Mouse (Mus musculus): Measurements from ENCODE around the gene Hist2h3c1.
"Not testable (repeated sequence)": the region's sequence is repeated elsewhere in the genome, so short reads cannot be mapped to it uniquely, and the experiment has no call there.

The Hist2h3c1 gene

DNA sequence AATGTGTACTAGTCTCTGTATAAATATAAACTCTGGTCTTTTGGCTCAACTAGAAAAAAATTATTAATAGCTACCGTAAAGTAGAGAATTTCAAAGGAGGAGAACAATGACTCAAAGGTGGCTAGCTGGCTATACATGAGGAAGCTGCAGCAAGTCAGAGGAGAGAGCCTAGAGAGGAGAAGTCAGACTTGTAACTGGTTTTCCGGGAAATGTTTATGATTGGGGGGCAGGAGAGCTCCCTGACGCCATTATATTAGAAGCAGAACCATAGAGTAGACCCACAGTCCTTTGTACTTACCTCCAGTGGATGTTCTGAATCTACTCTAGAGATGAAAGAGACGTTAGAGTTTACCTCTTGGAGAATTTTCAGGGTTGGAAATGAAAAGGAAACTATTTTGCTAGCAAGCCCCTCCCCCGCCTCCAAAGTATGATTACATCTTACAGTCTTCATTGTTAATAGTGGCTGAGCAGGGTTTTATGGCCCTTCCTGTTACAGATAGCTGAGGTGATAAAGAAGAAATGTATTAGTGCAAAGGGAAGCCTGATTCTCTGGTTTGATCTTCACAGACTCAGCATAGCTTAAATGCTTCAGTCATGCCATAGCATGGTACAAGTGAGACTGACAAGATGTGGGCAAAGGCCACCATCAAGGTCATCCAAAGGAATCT, 9.6 kb downstream of the Hist2h3c1 start:
- in situ Hi-C loops (cut with MseI, MboI): no loop called here

DNA sequence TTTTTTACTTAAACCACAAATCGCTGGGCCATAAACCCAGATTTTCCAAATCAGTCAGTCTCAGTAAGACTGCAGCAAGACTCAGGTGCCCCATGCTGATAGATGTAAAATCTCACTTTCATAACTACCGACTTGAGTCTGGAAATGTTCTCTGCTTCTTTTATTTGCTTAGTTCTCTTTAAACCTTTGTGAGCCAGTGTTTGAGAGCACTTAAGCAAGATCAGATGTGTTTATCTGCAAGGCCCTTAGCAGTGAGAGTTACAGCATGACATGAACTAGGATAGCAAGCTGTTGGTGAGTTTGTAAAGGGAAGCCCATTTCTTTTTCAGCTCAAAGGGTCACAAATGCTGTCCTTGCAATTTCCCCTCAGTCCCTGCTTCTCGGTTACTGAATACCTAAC, 10.7 kb downstream of the Hist2h3c1 start:
- in situ Hi-C loops (cut with MseI, MboI): no loop called here

DNA sequence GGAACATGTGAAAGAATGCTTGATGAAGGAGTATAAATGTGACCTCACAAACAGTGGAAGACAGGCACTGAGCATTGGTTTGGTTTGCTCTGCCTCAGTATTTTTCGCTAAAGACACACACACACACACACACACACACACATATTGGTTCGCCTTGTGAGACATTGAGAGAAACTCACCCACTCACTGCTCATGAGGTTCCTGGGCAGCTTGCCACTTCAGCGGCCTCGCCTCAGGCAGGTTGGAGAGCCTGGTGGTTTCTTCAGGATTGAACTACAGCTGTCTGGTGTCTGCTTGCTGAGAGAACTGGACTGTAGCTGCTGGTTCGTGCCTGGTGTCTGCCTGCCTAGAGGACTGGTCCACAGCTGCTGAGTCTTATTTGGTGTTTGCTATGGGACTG, 13.7 kb downstream of the Hist2h3c1 start:
- in situ Hi-C loops (cut with MseI, MboI): no loop called here

DNA sequence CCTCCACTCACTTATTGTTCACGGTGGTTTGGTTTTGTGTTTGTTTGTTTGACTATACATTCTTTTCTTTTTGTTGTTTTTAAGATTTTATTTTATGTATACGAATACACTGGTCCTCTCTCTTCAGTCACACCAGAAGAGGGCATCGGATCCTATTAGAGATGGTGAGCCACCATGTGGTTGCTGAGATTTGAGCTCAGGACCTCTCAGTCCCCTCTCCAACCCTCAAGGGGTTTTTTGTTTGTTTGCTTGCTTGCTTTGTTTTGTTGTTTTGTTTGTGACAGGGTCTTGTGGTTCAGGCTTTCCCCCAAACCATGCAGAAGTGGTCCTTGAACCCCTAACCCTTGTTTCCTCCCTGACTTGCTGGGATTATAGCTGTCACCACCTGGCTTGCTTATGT, 15.1 kb downstream of the Hist2h3c1 start:
- in situ Hi-C loops (cut with MseI, MboI): no loop called here

DNA sequence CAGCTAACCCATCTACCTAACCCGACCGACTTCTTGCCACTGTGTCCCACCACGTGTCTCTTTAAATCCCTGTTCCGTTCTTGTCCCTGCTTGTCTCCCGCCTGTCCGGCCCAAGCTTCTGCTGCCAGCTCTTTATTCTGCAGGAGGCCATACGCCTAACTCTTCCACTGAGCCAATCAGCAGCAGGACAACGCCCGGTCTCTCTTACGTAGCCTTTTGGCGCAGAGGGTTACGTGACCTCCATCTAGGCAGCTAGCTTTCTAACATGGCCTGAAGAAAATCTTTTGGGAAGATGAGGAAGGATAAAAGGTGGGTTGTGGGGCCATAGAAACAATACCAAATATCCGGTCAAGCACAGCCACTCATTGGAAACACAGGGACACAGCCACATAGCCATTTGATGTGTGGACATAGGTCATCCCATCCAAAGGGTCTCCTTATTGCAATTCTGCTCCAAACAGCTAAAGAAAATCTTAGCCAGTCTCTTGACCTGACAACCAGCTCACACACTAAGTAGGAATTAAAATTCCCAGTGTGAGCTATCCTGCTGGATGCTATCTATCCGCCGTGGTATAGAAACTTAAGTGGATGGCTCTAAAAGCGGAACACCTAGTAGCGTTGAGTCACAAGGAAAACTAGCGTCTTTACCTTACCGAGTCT, 15.9 kb downstream of the Hist2h3c1 start:
- in situ Hi-C loops (cut with MseI, MboI): no loop called here

DNA sequence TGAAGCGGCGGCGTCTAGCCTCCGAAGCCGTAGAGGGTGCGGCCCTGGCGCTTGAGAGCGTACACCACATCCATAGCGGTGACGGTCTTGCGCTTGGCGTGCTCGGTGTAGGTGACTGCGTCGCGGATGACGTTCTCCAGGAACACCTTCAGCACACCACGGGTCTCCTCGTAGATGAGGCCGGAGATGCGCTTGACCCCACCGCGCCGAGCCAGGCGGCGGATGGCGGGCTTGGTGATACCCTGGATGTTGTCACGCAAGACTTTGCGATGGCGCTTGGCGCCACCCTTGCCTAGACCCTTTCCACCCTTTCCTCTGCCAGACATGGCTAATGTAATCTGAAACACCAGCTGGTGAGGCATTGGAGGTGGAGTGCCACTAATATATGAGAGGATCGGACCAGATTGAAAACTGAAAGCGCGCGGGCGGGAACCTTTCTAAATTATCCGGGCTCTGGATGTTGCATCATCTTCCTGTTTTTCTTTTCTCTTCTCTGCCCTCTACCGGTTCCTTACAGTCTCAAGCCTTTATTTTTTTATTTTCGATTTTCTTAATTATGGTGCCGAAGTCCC, 16.6 kb downstream of the Hist2h3c1 start, which contains the start of gene Hist2h4:
Gene Hist2h4 (minus strand): TSS at position 333 of the 572 bp plus-strand sequence.
- in situ Hi-C loops (cut with MseI, MboI): no loop called here

DNA sequence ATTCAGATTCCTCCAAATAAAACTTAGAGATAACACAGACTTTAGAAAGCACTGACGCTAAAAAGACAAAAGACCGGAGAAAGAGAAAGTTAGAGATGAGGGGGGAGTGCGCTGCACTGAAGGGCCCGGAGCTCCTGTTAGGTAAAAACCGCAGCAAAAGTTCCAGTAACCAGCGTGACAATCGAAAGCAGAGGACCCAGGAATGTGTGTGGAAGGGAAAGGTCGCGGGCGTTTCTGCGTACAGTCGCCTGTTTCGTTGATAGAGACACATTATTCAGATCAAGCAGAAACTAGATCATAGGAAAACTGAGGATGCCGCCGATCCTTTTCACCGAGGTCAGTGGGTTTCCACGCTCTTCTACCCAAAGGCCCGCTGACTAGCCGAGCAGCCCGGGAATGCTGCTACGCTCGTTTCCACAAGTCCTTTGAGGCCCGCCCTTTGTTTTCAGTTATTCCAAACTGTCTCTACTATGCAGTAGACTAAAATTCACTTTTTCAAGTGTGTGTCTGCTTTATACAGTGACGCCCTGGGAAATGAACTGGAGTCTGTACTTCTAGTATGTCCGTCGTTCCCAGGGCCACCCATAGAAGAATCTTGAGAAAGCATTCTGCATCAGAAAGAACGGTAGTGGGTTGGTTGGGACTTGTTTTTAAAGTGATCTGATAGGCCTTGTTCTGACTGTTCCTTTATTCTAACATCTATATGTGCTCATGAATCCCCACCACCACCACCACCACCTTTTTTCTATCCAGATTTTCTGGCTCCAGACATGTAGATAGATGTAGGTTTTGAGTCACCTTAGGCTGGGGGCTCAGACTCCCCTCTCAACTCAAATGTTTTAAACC, 17.3 kb downstream of the Hist2h3c1 start:
- in situ Hi-C loops (cut with MseI, MboI): no loop called here

DNA sequence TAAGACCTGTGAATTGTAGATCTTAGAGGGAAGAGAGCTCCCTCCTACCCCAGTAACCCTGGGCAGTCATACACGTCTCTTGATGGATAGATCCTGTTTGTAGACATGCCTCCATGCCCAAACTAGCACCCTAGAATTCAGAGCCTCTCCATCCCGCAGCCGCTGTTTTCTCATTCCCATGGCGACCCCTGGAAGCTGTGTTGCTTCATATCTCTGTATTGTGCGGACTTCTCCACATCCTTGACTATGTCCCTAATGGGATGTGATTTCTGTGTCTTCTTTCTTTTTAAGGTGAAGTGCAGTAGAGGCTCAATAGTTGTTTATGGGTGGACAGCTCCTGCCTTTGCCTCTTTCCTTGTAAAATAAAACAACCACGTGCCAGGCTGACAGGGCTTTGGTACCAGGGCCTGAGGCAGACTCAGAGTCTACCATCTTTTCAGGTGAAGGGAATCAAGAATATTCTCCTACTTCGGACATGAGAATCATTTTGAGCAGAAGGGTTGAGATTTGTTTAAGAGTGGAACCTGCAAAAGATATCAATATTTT, 18.0 kb downstream of the Hist2h3c1 start:
- in situ Hi-C loops (cut with MseI, MboI): no loop called here

DNA sequence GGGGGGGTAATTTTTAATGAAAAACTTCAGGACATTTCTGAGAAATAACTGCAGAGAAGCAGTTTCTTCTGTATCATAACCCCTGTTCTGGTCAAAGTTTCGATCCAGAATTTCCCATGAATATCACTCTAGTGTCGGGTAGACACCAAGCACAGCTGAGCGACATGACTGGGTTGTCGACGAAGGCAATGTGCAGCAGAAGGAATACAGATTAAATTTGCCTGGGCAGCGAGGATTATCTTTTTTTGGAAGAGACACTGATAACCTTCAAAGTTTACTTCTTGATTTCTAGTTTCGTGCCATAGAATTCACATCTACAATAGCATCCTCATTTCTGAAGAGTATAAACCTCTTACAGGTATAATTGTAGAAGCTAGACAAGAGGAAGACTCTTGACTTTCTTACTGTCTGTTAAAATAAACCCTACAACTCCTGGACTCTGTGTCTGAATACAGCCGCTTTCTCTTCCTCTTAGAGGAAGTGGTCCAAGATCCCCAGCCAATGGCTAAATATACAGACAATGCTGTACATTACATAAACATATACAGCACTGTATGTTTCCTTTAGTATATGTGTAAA, 19.7 kb downstream of the Hist2h3c1 start:
- in situ Hi-C loops (cut with MseI, MboI): no loop called here

DNA sequence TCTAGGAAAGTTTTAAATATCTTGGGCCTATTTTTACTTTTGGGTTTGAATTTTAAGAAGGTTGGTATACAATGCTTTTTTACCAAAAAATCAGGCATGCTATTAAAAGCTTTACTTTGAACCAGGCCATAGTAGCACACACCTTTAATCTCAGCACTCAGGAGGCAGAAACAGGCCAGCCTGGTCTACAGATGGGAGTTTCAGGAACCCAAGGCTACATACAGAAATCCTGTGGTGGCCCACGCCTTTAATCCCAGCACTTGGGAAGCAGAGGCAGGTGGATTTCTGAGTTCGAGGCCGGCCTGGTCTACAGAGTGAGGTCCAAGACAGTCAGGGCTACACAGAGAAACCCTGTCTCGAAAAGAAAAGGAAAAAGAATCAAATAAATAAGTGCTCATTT, 21.1 kb downstream of the Hist2h3c1 start:
- in situ Hi-C loops (cut with MseI, MboI): no loop called here

DNA sequence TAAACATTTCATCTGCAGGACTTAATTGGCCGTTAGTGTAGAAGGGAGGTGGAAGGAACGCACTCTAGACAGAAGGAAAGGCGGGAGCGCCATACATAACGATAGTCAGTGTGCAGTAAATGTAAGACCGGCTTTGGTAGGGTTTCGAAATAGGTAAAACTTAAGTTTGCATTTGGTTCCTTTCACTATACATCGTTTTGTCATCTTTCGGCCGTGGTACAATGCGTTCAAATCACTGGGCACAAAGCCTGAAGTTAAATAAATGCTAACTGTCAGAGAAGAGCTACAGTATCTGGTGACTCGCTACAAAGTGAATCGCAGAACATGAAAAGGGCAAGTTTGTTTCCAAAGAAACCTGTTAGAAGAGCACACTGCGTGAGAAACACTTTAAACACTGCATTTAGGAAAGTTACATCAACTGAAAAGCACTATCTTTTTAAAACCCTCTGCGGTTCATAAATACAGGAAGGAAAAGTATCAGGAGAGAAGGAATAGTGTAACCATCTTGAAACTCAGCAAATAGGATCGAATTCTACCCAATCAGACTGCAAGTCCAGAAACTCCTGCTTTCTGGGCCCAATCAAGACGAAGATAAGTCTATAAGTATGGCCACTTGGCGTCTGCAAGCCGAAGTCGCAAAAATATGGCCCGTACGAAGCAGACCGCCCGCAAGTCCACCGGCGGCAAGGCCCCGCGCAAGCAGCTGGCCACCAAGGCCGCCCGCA, 21.7 kb downstream of the Hist2h3c1 start, which contains the start of gene Hist2h3b:
Gene Hist2h3b (plus strand): TSS at position 604 of the 725 bp plus-strand sequence.
- in situ Hi-C loops (cut with MseI, MboI): no loop called here

DNA sequence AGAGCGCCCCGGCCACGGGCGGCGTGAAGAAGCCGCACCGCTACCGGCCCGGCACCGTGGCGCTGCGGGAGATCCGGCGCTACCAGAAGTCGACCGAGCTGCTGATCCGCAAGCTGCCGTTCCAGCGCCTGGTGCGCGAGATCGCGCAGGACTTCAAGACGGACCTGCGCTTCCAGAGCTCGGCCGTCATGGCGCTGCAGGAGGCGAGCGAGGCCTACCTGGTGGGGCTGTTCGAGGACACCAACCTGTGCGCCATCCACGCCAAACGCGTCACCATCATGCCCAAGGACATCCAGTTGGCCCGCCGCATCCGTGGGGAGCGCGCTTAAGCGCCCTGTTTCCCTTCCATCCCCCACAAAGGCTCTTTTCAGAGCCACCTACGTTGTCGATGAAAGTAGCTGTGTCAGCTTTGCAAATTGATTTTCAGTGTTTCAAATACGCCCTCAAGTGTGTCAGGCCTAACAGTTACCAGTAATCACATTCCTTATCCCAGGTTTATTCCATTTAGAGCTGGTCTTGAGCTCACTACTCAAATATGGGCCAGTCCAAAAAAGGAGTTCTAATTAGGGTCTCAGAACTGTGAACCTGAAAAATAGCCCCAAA, 22.4 kb downstream of the Hist2h3c1 start:
- in situ Hi-C loops (cut with MseI, MboI): not testable (repeated sequence)

DNA sequence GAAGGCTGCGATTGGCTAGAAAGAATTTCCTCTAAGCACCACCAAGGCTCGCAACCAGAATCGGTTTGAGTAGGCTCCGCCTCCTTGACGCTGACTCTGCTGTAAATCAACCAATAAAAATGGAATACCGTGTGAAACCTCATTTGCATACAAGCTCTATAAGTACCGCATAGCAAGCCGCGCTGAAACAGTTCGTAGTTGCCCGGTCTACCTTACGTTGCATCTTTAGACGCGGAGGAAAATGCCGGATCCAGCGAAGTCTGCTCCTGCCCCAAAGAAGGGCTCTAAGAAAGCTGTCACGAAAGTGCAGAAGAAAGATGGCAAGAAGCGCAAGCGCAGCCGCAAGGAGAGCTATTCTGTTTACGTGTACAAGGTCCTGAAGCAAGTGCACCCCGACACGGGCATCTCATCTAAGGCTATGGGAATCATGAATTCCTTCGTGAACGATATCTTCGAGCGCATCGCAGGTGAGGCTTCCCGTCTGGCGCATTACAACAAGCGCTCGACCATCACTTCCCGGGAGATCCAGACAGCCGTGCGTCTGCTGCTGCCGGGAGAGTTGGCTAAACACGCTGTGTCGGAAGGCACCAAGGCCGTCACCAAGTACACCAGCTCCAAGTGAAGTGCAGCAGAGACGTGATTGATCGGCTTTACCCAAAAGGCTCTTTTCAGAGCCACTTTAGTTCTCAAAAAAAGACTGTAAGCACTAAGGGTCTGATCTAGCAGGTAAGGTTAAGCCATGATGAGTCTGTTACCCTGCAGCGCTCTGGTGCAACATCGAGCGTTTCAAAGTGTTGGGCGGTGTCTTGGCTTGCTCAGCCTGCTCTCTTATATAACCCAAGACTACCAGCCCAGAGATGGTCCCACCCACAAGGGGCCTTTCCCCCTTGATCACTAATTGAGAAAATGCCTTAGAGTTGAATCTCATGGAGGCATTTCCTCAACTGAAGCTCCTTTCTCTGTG, 23.3 kb downstream of the Hist2h3c1 start, which contains the start of gene Hist2h2bb:
Gene Hist2h2bb (plus strand): TSS at position 242 of the 964 bp plus-strand sequence.
- in situ Hi-C loops (cut with MseI, MboI): no loop called here

DNA sequence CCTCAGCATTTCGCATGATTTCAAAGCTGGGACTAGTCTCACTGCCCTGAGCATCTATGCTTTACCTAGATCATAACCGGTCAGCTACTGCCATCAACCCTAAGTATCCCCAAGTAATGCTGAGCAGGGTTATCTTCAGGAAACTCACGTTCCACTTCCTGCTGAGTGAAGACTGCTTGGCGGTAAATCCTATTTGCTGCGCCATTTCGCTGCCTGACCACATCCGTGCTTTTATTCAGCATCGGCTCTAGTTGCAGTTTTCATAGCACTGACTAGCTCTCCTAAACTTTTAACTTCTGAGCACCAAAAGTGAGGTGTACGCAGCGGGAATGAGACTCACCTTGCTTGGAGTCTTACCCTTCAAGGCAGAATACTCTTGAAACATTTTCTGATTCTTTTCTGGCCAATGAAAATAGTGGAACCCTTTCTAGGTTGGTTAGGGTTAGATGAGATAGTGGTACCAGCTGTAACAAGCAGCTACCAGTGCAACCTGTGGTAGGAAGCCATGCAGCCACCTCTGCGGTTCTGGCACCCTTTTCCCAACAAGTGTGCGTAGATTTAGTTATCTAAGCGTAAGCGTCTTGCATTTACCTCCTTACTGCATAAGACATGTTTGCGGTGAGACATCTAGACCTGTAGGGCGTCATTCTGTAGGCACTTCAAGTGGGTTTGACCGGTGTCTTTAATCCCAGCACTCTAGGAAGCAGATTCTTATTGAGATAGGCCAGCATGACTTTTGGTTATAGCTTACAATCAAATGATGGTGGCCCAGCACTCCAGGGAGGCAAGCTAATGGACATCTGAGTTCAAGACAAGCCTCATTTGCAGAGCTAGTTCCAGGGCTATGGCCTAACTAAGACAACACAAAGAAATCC, 27.3 kb downstream of the Hist2h3c1 start:
- in situ Hi-C loops (cut with MseI, MboI): no loop called here

DNA sequence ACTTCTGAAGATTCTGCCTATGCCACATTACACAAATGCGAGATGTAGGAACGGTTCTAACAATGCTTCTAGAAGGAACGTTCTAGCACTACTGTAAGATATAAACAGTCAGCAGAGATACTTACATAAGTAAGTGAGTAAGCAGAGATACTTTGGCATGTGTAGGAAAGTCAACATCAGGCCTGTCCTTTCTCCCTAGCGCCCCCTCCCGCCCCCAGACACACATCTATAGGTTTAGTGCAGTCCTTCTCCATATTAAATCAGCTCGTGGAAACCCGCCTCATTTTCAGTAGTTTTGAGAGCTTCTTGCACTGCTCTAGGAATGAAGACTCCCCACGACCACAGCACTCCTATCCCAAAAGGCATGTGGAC, 30.9 kb downstream of the Hist2h3c1 start:
- in situ Hi-C loops (cut with MseI, MboI): no loop called here

DNA sequence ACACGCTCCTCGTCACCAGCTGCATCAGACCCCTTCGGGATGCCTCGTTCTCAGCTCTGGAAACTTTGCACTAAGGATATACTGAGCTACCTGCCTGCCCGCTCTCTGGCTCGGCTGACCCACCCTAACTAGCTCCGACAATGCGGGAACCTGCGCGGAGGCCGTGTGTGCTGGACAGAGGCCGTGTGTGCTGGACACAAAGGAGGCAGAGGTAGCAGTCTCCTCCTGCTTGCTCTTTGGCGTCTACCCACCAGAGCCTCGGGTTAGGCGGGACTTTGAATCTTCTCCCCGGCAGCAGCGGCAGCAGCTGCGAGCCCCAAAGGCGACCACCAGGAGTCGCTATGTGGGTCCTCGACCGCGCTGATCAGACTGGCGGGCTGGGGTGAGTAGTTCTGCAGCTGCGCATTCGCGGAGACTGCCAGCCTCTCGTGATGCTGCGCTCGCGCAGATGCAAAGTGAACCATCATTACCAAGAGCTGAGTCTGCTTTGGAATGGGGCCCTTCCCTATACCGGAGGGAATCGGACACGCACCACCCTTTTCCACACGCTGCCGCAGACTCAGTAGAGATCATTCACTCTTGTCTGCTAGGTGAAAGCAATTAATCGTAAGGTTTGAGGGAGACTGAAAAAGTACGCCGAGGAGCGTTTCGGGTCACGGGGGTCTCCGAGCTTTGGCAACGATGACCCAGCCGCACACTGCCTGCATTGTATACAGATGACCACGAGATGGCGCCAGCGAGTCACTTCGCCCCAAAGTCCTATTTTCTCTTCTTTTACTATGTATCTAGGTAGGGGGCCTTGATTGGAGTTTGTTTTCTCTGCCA, 31.5 kb downstream of the Hist2h3c1 start:
- in situ Hi-C loops (cut with MseI, MboI): no loop called here

DNA sequence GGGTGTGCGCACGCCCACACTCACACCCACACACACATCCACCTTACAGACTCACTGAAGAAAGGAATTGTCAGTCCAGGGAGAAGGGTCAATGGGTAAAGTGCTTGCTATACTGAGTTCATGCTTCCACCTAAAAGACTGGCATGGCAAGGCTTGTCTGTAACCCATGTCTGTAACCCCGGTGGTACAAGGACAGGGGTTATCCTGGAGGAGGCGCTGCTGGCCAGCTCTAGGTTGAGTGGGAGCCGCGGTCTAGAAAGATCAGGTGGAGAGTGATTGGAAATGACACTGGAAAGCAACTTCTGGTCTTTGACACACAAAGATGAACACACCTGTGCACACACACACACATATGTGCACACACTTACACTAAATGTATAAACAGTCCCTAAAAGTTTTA, 34.2 kb downstream of the Hist2h3c1 start:
- in situ Hi-C loops (cut with MseI, MboI): loop anchor here in 1 of 2 experiments (10.0 kb wide), 1 partner anchor 124 kb away; no protein-coding TSS in a partner anchor

Measured in mouse trophoblast stem cell (cell line).